8 mouse cellular contexts compared by ENCODE assay signal in genomic region chr7:132226379-132227074, GRCm38 (mm10).
DNase-seq lines count a peak whose midpoint lies in the region; ATAC-seq and TF ChIP-seq lines count a peak whose summit lies in the region.

No protein-coding gene starts in this region.

- no peaks in the 10 kb centered on the region for H3K27me3 ChIP-seq in ES-Bruce4 (ENCODE audit: control insufficient read depth, insufficient read depth, low read length, poor library complexity, severe bottlenecking)
- no peaks in the 10 kb centered on the region for H3K27me3 ChIP-seq in forebrain, embryonic 11.5 days (ENCODE audit: control insufficient read depth, insufficient read depth, low read length)
- no peaks in the 10 kb centered on the region for H3K27me3 ChIP-seq in liver, postnatal 0 days (ENCODE audit: insufficient read depth, low read length)
- H3K27me3 ChIP-seq in neural tube, embryonic 15.5 days (replicated peaks) = 0 out of 2 replicates have a peak, but pooled peaks cover 4% of the 10 kb centered on the region

- no peak for TF ChIP-seq POLR2A in ES-Bruce4 (IDR thresholded peaks at IDR 0.05; ENCODE audit: insufficient read depth, low read length)

- H3K4me1 ChIP-seq in ES-Bruce4 (ENCODE audit: control insufficient read depth, insufficient read depth, low read length) = no peaks in the 10 kb centered on the region
- no peaks in the 10 kb centered on the region for H3K4me1 ChIP-seq in forebrain, embryonic 11.5 days (replicated peaks; ENCODE audit: control insufficient read depth, insufficient read depth, low read length)
- H3K4me1 ChIP-seq in liver, postnatal 0 days (ENCODE audit: insufficient read depth) = no peaks in the 10 kb centered on the region
- H3K4me1 ChIP-seq in neural tube, embryonic 15.5 days = peaks cover 8% of the 10 kb centered on the region; the same call in 1 of the 2 replicates

- DNase-seq in c-Kit-negative CD71-positive TER-119-positive erythroid progenitor cells, embryonic 14.5 days (ENCODE audit: low read depth, low spot score) = peak; percentile 52
- peak; percentile 87 for DNase-seq in forebrain, embryonic 11.5 days (ENCODE audit: low spot score)
- DNase-seq in heart, postnatal 25 days (ENCODE audit: low spot score) = peak; percentile 42
- peak; percentile 81 to 85 for DNase-seq in kidney, postnatal 4 days
- peak; percentile 81 for DNase-seq in liver, postnatal 0 days
- DNase-seq in testis, postnatal 14 days (ENCODE audit: low spot score) = peak; percentile 63

- intact Hi-C loops in heart, postnatal 25 days (cut with DNase I) = loop anchor here (1.0 to 5.0 kb wide), 4 partner anchors 91 to 412 kb away; partner anchors contain the start of gene Chst15

- no peak overlapping the region for H3K27ac ChIP-seq in ES-Bruce4 (ENCODE audit: insufficient read depth, low read length)
- H3K27ac ChIP-seq in forebrain, embryonic 11.5 days (ENCODE audit: low read depth, low read length) = no peak overlapping the region
- no peak overlapping the region for H3K27ac ChIP-seq in liver, postnatal 0 days (ENCODE audit: low read depth)
- H3K27ac ChIP-seq in neural tube, embryonic 15.5 days (replicated peaks) = no peak overlapping the region

- ATAC-seq in forebrain, embryonic 11.5 days (replicated peaks; ENCODE audit: low FRiP score) = 0 out of 2 replicates have a peak, but pooled peaks have one; percentile 56
- peak; percentile 47; the same call in 1 of the 2 replicates for ATAC-seq in liver, postnatal 0 days
- peak; percentile 49; the same call in 1 of the 2 replicates for ATAC-seq in neural tube, embryonic 15.5 days (ENCODE audit: low FRiP score)

- WGBS in forebrain, embryonic 11.5 days = 62% methylated on average over 6 of the region's 6 CpGs
- 56% methylated on average over 6 of the region's 6 CpGs for WGBS in liver, postnatal 0 days (ENCODE audit: insufficient replicate concordance)
- 69% methylated on average over 6 of the region's 6 CpGs for WGBS in neural tube, embryonic 15.5 days

- no peak overlapping the region for H3K9ac ChIP-seq in ES-Bruce4 (ENCODE audit: low read depth, poor library complexity, severe bottlenecking)
- no peak overlapping the region for H3K9ac ChIP-seq in forebrain, embryonic 11.5 days (ENCODE audit: low read length)
- no peak overlapping the region for H3K9ac ChIP-seq in liver, postnatal 0 days (replicated peaks)
- H3K9ac ChIP-seq in neural tube, embryonic 15.5 days (replicated peaks) = no peak overlapping the region

- no peak for TF ChIP-seq EP300 in ES-Bruce4 (IDR thresholded peaks at IDR 0.05; ENCODE audit: insufficient read depth, low read depth, low read length)
- no peak for TF ChIP-seq EP300 in liver, postnatal 0 days (IDR thresholded peaks at IDR 0.05; ENCODE audit: low read depth)

- TF ChIP-seq CTCF in ES-Bruce4 (IDR thresholded peaks at IDR 0.05; ENCODE audit: low read depth, low read length) = peak; percentile 56
- TF ChIP-seq CTCF in liver, postnatal 0 days (IDR thresholded peaks at IDR 0.05; ENCODE audit: low read depth) = peak; percentile 96

- no peak overlapping the region for H3K4me2 ChIP-seq in forebrain, embryonic 11.5 days (ENCODE audit: low read depth, low read length, severe bottlenecking)
- no peak overlapping the region for H3K4me2 ChIP-seq in liver, postnatal 0 days (ENCODE audit: low read depth, low read length)
- no peak overlapping the region for H3K4me2 ChIP-seq in neural tube, embryonic 15.5 days

- H3K36me3 ChIP-seq in ES-Bruce4 (ENCODE audit: control insufficient read depth, insufficient read depth, low read length, poor library complexity, severe bottlenecking) = no peaks in the 10 kb centered on the region
- H3K36me3 ChIP-seq in forebrain, embryonic 11.5 days (ENCODE audit: control insufficient read depth, insufficient read depth, low read length) = no peaks in the 10 kb centered on the region
- no peaks in the 10 kb centered on the region for H3K36me3 ChIP-seq in liver, postnatal 0 days (replicated peaks; ENCODE audit: insufficient read depth, low read length)
- H3K36me3 ChIP-seq in neural tube, embryonic 15.5 days = no peaks in the 10 kb centered on the region

- no peaks in the 10 kb centered on the region for H3K9me3 ChIP-seq in ES-Bruce4 (replicated peaks; ENCODE audit: control insufficient read depth, insufficient read depth, low read length, poor library complexity, severe bottlenecking)
- H3K9me3 ChIP-seq in forebrain, embryonic 11.5 days (ENCODE audit: control insufficient read depth, low read length) = no peaks in the 10 kb centered on the region
- H3K9me3 ChIP-seq in liver, postnatal 0 days (ENCODE audit: low read length) = no peaks in the 10 kb centered on the region
- no peaks in the 10 kb centered on the region for H3K9me3 ChIP-seq in neural tube, embryonic 15.5 days (replicated peaks)

- H3K4me3 ChIP-seq in ES-Bruce4 (ENCODE audit: low read depth, low read length) = no peak overlapping the region
- H3K4me3 ChIP-seq in forebrain, embryonic 11.5 days (ENCODE audit: low read depth, low read length) = no peak overlapping the region
- no peak overlapping the region for H3K4me3 ChIP-seq in liver, postnatal 0 days (ENCODE audit: low read depth, low read length)
- H3K4me3 ChIP-seq in neural tube, embryonic 15.5 days (replicated peaks) = no peak overlapping the region
